Mouse (Mus musculus) CD8-positive naive resting alpha-beta T cell, adult 2 months (primary cell): ENCODE measurements around the gene Olfr976.
"Not testable (repeated sequence)": the region's sequence is repeated elsewhere in the genome, so short reads cannot be mapped to it uniquely, and the experiment has no call there.

Experiments
- DNase-seq, 2 experiments: peaks; one replicate each; pipeline ENCODE4 v3.0.0; 2022; ENCODE audit warnings: low read depth in 2 of 2, low spot score in 2 of 2

The Olfr976 gene

DNA sequence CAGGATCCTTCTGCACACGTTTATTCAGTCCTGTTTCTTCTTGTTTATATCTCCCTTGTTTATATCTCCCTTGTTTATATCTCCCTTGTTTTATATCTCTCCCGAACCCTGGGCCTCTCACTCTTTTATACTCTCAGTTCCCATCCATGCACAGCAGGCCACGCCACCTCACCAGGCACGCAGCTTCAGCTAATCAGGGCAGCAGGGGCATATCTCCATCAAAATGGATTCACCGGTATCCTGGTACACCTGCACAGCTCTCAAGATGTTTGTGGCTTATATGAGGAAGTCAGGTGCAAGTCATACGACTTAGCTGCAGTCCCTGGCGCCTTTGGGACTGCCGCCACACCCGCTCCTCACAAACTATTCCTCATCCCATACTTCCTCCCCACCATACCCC lies at the start of gene Olfr976:
Olfr976 (minus strand) TSS at position 101 of the 400 bp plus-strand sequence.
- DNase-seq: not testable (repeated sequence)

DNA sequence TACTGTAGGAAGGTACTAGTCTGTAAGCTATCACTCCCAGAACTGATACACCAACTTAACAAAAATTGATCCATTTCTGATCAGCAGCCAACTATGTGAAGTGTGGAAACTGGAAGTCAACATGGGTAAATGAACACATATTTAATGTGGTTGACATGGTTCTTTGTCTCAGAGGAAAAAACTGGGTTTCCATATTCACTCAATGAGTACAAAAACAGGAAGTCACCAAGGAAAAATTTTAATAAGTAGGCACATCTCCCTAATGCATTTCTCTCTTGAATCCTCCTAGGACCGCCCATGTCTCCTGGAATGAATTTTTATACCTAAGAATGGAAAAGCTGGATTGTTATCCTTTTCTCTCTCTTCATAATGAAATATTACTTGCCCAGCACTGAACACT lies 48.5 kb upstream of the Olfr976 start, which contains the start of gene Olfr980:
Olfr980 (minus strand) TSS at position 101 of the 400 bp plus-strand sequence.
- no peak for DNase-seq

DNA sequence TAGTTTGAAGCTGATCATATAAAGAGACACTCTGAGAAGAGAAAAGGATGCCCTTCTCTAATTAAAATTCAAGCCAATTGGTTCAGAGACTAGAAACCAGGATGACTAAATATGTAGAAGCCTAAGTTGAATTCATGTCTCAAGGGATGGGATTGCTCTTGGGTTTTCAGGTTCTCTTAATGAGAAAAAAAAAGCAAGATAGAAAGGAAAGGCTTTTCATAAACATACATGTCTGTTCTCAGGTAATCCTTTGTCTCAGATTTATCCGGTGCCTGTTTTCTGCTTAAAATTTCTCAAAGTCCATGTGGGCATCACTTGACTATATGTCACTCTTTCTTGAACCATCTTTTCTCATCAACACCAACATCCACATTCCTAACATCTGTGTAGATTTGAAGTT lies 42.4 kb upstream of the Olfr976 start, which contains the start of gene Olfr979:
Olfr979 (minus strand) TSS at position 101 of the 400 bp plus-strand sequence.
- DNase-seq: no peak

DNA sequence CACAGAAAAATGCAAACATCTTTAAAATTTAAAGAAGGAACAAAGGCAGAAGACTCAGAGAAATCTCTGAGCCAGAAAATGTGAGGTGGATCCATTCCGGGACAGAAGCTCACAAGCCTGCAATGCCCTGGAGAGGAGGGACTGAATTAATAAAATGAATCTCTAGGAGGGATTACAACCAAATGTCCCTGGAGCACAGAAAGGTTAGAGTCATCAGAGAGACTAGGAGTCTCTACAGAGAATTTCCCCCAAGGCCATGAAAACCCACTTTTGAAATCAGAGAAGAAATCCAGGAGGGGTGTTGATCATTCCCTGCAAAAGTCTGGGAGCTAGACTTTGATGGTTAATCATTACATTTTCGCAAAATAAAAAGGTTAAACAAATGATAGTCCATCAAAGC lies 30.9 kb upstream of the Olfr976 start, which contains the start of gene Olfr978:
Olfr978 (plus strand) TSS at position 301 of the 400 bp plus-strand sequence.
- no peak for DNase-seq

DNA sequence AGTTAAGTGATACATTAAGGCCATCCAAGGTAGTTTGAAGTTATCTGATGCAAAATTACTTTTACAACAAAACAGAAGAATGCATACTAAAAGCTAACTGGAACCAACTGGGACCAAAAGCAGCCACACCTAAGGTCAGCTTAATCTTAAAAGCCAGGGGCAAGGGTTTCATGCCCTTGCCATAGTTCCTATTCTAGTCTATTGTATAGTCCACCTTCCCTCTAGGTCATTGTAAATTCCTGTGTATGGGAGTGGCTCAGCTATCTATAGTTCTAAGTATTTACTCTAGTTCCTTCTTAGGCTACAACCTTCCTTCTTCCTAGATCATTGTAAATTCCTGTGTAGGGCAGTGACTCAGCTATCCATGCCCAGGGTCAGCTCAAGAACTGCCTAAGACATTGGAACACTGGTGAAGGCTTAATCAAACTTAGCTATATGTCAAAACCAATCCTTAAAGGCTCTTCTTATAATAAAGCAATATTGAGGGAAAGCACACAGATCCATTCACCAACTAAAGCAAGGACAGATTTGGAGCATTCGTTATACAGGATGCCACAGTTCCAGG lies 15.7 kb upstream of the Olfr976 start:
- not testable (repeated sequence) for DNase-seq

DNA sequence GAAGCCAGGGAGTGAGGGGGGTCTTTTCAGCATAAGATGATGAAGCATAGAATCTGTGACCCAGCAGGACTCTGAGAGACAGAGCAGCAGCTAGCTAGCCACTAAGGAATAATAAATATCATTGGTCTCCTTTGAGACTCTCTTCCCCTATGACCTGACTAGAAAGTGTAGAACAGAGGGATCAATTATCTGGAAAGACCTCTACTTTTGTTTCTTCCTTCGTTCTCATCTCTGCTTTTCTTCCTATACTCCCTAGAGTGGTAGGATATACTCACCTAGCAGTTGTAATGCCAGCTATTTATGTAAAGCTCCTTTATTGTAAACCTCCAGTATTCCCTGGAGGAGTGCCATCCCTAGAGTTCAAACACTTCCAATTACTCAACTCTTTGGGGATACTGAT lies 9.0 kb downstream of the Olfr976 start, which contains the start of gene Olfr975:
Olfr975 (minus strand) TSS at position 101 of the 400 bp plus-strand sequence.
- no peak for DNase-seq

DNA sequence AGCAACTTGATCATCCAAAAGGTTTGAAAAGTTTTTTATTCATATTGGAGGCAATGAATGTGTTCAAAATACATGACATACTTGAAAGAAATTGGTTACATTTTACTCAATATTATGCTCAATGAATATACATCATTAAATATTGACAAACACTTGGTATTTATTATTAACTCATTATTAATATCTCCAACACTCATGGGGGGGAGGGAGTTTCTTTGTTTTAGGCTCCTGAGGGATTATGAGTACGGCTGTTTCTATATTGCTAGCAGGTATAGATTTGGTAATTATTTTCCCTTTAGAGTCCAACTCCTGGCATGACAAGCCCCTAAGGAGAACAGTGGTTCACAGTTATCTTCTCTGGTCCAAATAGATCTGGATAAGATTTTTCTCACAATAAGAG lies 23.7 kb downstream of the Olfr976 start, which contains the start of gene Olfr974:
Olfr974 (plus strand) TSS at position 301 of the 400 bp plus-strand sequence.
- DNase-seq: no peak

DNA sequence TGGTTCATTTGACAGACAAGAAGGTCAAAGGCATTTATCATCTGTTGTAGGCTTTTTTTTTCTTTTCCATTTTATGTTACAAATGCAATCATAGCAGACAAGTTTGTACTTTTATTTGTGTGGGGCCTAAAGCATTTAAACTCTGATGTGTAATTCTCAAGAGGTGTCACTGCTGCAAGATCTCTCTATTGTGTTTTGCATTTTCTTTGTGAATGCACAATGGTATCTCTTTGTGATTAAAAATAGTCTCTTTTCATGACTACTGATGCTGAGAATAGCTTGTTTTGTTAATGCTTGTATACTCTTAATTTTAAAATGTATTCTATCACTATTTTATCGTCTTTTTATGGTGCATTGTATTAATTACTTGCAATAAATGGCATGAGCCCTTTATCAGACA lies 32.1 kb downstream of the Olfr976 start:
- not testable (repeated sequence) for DNase-seq

DNA sequence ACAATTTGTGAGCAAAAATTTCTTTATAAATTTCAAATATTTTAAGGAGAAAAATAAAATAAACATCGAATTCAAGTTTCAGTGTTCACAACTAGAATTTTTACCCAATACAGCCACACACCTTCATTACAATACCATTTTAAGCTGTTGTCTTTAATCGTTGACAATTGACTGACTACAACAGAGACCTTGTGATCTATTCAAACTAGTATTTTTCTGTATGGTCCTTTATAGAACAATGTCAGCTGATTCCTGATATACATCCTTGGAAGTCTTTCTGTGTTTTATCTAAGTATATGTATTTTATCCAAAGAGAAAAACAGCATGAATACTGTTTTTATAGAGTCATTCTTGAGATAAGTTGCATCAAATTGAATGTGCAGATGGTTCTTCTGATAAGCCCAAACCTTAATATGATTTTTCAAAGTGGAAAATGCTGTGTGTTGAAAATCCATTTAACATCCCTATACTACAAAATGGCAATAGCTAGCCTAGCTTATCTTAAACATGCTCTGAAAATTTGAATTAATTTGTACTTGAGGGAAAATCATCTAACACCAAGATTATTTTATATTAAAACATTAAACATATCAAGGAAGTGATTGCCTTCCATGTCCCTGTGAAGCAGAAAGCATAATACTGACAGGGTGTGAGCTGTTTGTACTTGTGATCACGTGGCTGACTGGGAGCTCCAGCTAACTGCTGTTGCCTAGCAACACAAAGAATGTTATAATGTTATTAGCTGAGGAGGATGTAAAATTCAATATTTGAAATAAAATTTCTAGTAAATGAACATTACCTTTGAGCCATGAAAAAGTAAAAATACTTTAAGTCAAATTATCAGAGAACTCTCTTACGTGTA lies 32.7 kb downstream of the Olfr976 start:
- DNase-seq: not testable (repeated sequence)

DNA sequence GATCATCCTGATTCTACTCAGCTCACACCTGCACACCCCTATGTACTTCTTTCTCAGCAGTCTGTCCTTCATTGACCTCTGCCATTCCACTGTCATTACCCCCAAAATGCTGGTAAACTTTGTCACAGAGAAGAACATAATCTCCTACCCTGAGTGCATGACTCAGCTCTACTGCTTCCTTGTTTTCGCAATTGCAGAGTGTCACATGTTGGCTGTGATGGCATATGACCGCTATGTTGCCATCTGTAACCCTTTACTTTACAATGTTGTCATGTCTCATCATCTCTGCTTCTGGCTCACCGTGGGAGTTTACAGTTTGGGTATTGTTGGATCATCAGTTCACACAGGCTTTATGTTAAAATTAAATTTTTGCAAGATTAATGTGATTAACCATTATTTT lies 51.0 kb downstream of the Olfr976 start:
- no peak for DNase-seq

DNA sequence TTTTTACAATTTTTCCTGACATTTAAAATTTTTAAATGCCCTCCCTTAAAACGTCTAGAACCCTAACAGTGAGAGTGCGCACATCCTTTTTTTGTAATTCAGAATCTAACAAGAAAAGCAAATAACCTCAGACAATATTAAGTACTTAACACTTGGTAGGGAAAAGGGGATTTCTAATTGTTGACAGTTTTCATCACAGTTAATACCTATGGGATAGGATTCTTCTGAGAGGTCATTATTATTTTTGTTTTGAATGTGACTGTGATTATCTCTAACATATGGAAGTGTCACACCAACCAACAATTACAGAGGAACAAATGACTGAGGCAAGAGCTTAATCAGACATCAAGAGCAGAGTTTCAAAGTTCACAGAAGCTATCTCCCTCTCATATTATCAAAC lies 53.9 kb downstream of the Olfr976 start, which contains the start of gene Olfr229:
Olfr229 (plus strand) TSS at position 301 of the 400 bp plus-strand sequence.
- DNase-seq: no peak

DNA sequence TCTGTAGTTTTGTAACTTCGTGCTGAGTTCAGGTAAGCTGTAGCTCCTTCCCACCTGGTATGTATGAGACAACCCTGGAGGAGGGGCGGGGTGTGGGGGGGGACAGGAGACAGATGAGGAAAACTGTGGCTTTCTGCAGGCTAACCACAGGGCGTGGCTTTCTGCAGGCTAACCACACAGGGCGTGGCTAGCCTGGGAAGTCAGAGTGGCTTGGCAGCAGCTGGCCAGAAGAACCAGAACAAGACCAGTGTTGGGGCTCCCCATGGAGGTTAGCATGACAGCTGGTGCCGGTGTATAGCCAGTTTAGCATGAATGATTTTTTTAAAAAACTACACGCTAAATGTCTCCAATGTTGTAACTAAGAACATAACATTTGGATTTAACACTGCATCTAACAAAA lies 55.8 kb downstream of the Olfr976 start:
- no peak for DNase-seq
